Mouse (Mus musculus) stomach, postnatal 0 days (tissue): ENCODE data around the gene Thrb. TPM values are rescaled to one million over a fixed set of nuclear protein-coding genes. Genes with fewer than 3 reads are reported as not detected.

Source experiments
- ATAC-seq: fragments of 200-750 bp; cut with Nextera tagmentation; 2 replicates; pipeline ENCODE4 v1.8.0; 2017; ENCODE audit not compliant: low FRiP score, low TSS enrichment
- DNase-seq: peaks from one replicate; pipeline ENCODE4 v3.0.0-alpha.2; 2016; ENCODE audit warnings: low spot score
- H3K27ac ChIP-seq: fragments of 300-500 bp; sonication (generic); replicated peaks from 2 replicates; pipeline ENCODE4 v1.5.1; 2014; ENCODE audit warnings: mild to moderate bottlenecking, control low read depth
- H3K27me3 ChIP-seq: fragments of 300-500 bp; sonication (generic); 2 replicates; pipeline ENCODE4 v1.6.1; 2014; ENCODE audit warnings: low read length; ENCODE audit not compliant: control insufficient read depth, insufficient read depth
- H3K36me3 ChIP-seq: fragments of 300-500 bp; sonication (generic); 2 replicates; pipeline ENCODE4 v1.6.1; 2014; ENCODE audit warnings: low read length, mixed read lengths; ENCODE audit not compliant: control insufficient read depth, insufficient read depth
- H3K4me1 ChIP-seq: fragments of 300-500 bp; sonication (generic); replicated peaks from 2 replicates; pipeline ENCODE4 v1.6.1; 2014; ENCODE audit warnings: antibody characterized with exemption; ENCODE audit not compliant: control insufficient read depth, insufficient read depth
- H3K4me2 ChIP-seq: fragments of 300-500 bp; sonication (generic); replicated peaks from 2 replicates; pipeline ENCODE4 v1.6.1; 2014; ENCODE audit warnings: low read depth, mild to moderate bottlenecking, control low read depth, moderate library complexity
- H3K4me3 ChIP-seq: fragments of 300-500 bp; sonication (generic); 2 replicates; pipeline ENCODE4 v1.5.1; 2014; ENCODE audit warnings: low read depth, low read length, control low read depth
- H3K9ac ChIP-seq: fragments of 300-500 bp; sonication (generic); 2 replicates; pipeline ENCODE4 v1.6.1; 2014; ENCODE audit warnings: mild to moderate bottlenecking, low read length, control low read depth, mixed read lengths
- H3K9me3 ChIP-seq: fragments of 300-500 bp; sonication (generic); 2 replicates; pipeline ENCODE4 v1.6.1; 2016; ENCODE audit warnings: low read length; ENCODE audit not compliant: control insufficient read depth
- CTCF ChIP-seq: IDR thresholded peaks from 2 replicates; pipeline ENCODE4 v1.5.1; 2016; ENCODE audit warnings: antibody characterized with exemption, low read depth, mild to moderate bottlenecking, moderate library complexity
- EP300 ChIP-seq: optimal IDR thresholded peaks from 2 replicates; pipeline ENCODE3; 2016; ENCODE audit warnings: antibody characterized with exemption
- WGBS: fragments of 180-500 bp; shearing (Covaris S2); extraction: QIAGEN DNeasy Blood & Tissue Kit; methylation state at CpG from one replicate; pipeline ENCODE4 v1.1.7; 2014; 5-methylcytosine and 5-hydroxymethylcytosine counted together
- polyA plus RNA-seq: library from polyadenylated mRNA; unstranded; fragments of >200 nt; fragmentation: Nextera tagmentation; extraction: Ambion mirVana; gene quantifications from 2 replicates; pipeline ENCODE4 v1.2.1, GENCODE M21; 2015

Gene Thrb
- polyA plus RNA-seq, 1 experiment from 2014 or later: 4.8 TPM

DNA sequence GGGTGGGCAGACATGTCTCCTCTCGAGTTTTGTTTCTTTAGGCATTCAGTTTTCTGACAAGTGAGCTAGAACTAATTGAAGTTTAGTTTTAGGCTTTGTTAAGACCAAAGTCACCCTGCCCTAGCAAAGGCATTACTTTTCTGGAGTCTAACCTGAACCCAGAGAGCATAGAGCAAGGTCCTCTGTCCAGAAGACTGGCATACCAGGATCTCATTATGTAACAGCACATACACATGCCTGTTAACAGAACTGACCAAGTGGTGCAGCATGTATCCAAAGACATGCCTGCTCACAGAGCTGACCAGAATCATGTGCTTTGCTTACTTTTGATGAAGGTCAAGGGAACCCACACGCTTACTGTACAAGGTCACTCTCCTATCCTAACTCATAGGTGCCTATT lies 107.9 kb downstream of the Thrb start:
- DNase-seq (no peak), ATAC-seq (no peak)
- Histone ChIP-seq H3K9me3 (no peaks in the 10 kb centered on the region), H3K27ac (no peak overlapping the region), H3K27me3 (no peaks in the 10 kb centered on the region), H3K4me2 (no peak overlapping the region), H3K4me1 (no peaks in the 10 kb centered on the region), H3K36me3 (no peaks in the 10 kb centered on the region), H3K9ac (no peak overlapping the region), H3K4me3 (no peak overlapping the region)
- WGBS: 67% methylated on average over 2 of the region's 2 CpGs
- TF ChIP-seq EP300: no peak

DNA sequence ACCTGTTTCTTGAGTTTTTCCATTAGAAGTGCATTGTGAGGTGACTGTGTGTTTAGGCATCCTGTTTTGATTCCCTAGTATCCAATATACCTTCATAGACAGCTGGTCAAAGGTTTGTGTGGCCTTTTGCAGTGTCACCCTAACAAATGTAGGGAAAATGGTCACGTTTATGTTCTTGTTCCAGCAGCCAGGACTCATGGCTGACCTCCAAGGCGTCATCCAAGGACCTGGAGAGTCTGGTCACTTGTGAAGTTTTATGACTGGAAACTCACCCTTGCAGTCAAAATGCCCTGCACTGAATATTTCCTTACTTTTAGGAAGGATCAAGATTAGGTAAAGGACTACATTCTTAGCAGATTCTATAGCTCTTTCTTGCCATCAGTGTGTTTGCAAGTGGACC lies 114.3 kb downstream of the Thrb start:
- TF ChIP-seq CTCF (no peak), EP300 (no peak)
- WGBS: 53% methylated on average over 2 of the region's 2 CpGs
- ATAC-seq (no peak), DNase-seq (no peak)
- no peak overlapping the region for H3K9ac ChIP-seq
- H3K4me1 ChIP-seq: no peaks in the 10 kb centered on the region
- H3K9me3 ChIP-seq: no peaks in the 10 kb centered on the region
- H3K4me2 ChIP-seq: no peak overlapping the region
- H3K36me3 ChIP-seq: no peaks in the 10 kb centered on the region
- no peak overlapping the region for H3K4me3 ChIP-seq
- no peak overlapping the region for H3K27ac ChIP-seq
- H3K27me3 ChIP-seq: no peaks in the 10 kb centered on the region

DNA sequence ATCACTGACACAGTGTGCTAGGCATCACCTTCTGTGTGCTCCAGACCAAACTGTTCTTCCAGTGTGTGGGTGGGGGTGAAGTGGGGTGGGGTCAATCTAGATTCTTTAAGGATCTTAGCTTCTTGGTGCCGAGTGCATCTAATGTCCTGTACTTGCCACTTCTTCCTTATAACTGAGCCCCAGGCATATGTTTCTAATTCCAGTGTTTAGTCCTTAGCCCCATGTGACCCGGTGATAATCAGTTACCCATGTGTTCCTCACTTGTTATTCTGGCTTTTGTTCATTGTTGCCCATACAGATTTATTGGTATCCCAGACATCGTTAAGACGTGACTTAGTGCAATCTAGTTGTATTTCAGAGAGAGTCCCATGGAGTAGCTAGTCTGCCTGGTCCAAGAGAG lies 121.9 kb downstream of the Thrb start:
- 77% methylated on average over 4 of the region's 4 CpGs for WGBS
- H3K27ac ChIP-seq: no peak overlapping the region
- TF ChIP-seq EP300 (no peak), CTCF (no peak)
- H3K4me1 ChIP-seq: no peaks in the 10 kb centered on the region
- H3K9ac ChIP-seq: no peak overlapping the region
- no peak overlapping the region for H3K4me3 ChIP-seq
- no peak overlapping the region for H3K4me2 ChIP-seq
- no peaks in the 10 kb centered on the region for H3K9me3 ChIP-seq
- H3K36me3 ChIP-seq: no peaks in the 10 kb centered on the region
- no peak for ATAC-seq
- DNase-seq: no peak
- no peaks in the 10 kb centered on the region for H3K27me3 ChIP-seq

DNA sequence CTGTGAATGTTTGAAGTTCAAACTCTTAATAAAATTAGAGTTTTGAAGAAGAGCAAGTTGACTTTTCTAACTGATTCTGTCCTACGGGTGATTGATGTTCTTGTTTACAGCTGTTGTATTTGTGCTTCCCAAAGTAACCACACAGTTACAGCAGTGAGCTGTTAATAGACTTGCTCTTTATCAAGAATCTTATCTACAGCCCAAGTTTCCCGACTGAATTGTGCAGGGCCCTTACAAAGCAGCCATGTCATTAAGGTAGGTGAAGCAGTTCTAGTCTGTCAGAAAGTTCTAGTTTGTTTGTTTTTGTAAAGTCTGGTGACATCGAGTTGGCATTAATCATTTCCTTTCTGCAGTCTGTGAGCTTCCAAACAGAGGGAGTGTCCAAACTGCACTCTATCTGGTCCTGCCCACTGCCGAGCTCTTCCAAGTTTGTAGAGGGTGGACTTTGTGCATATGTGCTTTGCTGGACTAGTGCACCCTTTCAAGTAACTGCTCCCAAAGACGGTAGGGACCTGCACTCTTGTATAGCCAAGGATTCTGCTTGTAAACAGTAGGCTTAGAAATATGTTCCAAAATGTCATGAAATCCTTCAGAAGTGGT lies 124.2 kb downstream of the Thrb start:
- Histone ChIP-seq H3K36me3 (no peaks in the 10 kb centered on the region), H3K27ac (no peak overlapping the region), H3K4me3 (no peak overlapping the region), H3K9ac (no peak overlapping the region), H3K27me3 (no peaks in the 10 kb centered on the region), H3K9me3 (no peaks in the 10 kb centered on the region), H3K4me1 (no peaks in the 10 kb centered on the region), H3K4me2 (no peak overlapping the region)
- ATAC-seq (peak; percentile 76), DNase-seq (no peak)
- WGBS: 15% methylated on average over 5 of the region's 5 CpGs
- TF ChIP-seq CTCF (0 out of 2 replicates have a peak, but pooled peaks have one; percentile 18), EP300 (no peak)

DNA sequence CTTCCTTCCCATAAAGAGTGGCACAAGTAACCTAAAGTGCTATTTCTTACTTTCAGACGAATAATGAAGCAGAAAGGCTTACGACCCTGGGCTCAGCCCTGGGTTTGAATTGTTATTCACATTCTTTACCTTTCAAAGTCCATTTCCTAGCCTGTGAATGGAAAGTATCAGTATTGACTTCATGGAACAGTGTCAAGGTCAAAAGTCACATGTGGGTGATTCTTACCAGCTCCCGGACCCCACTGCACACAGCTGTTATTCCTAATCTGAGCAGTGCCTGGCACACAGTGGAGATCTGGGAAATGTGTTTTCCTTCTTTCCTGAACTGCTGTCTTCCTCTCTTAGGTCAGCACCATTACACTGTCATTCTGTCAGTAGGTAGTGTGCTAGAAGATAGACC lies 125.3 kb downstream of the Thrb start:
- Histone ChIP-seq H3K9me3 (no peaks in the 10 kb centered on the region), H3K4me2 (no peak overlapping the region), H3K27ac (no peak overlapping the region), H3K9ac (no peak overlapping the region), H3K36me3 (no peaks in the 10 kb centered on the region), H3K4me3 (no peak overlapping the region), H3K27me3 (no peaks in the 10 kb centered on the region), H3K4me1 (no peaks in the 10 kb centered on the region)
- 31% methylated on average over 3 of the region's 3 CpGs for WGBS
- ATAC-seq (0 out of 2 replicates have a peak, but pooled peaks have one; percentile 59), DNase-seq (no peak)
- TF ChIP-seq EP300 (no peak), CTCF (no peak)

DNA sequence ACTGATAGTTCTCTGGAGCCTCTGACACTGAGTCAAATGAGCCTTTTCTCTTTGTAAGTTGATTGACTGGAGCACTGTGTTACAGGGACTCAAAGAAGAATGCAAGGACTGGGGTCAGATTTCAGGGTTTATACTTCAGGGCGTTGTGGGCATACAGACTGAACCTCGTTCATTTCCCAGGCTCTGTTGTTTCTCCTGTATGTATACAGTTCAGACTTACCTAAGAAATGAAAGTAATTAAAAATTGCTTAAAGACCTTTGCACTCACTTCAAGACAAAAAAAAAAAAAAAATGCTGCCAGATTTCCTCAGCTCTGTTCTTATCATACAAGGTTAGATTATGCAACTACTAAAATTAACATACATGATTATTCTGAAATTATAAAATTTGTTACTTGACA lies 126.2 kb downstream of the Thrb start:
- DNase-seq (no peak), ATAC-seq (no peak)
- 16% methylated on average over 2 of the region's 2 CpGs for WGBS
- Histone ChIP-seq H3K9ac (no peak overlapping the region), H3K27ac (no peak overlapping the region), H3K4me2 (no peak overlapping the region), H3K9me3 (no peaks in the 10 kb centered on the region), H3K4me1 (no peaks in the 10 kb centered on the region), H3K36me3 (no peaks in the 10 kb centered on the region), H3K27me3 (no peaks in the 10 kb centered on the region), H3K4me3 (no peak overlapping the region)
- TF ChIP-seq EP300 (no peak), CTCF (no peak)
